Mouse (Mus musculus): Measurements from ENCODE around the gene Gsg1l.

Gsg1l gene

GRCm38 (mm10) chr7:125987117-125987516 lies 95.1 kb downstream of the Gsg1l start:
- no peak for DNase-seq (ENCODE audit: extremely low spot score, low read depth, low spot score)

- DNase-seq (ENCODE audit: extremely low spot score, low read depth, low spot score), result no peak
Observed at GRCm38 (mm10) chr7:125985565-125985964, 96.6 kb downstream of the Gsg1l start.

- DNase-seq (ENCODE audit: extremely low spot score, low read depth, low spot score), result no peak
Observed at GRCm38 (mm10) chr7:125983902-125984841, 98.0 kb downstream of the Gsg1l start.

GRCm38 (mm10) chr7:125979591-125979990 lies 102.6 kb downstream of the Gsg1l start:
- no peak for DNase-seq (ENCODE audit: extremely low spot score, low read depth, low spot score)

GRCm38 (mm10) chr7:125976695-125977094 lies 105.5 kb downstream of the Gsg1l start:
- no peak for DNase-seq (ENCODE audit: extremely low spot score, low read depth, low spot score)

- no peak for DNase-seq (ENCODE audit: extremely low spot score, low read depth, low spot score)
Observed at GRCm38 (mm10) chr7:125975414-125975813, 106.8 kb downstream of the Gsg1l start.

- no peak for DNase-seq (ENCODE audit: extremely low spot score, low read depth, low spot score)
Observed at GRCm38 (mm10) chr7:125973874-125974273, 108.3 kb downstream of the Gsg1l start.

- DNase-seq (ENCODE audit: extremely low spot score, low read depth, low spot score), result no peak
Observed at GRCm38 (mm10) chr7:125972776-125973175, 109.4 kb downstream of the Gsg1l start.

GRCm38 (mm10) chr7:125972174-125972672 lies 110.0 kb downstream of the Gsg1l start:
- DNase-seq (ENCODE audit: extremely low spot score, low read depth, low spot score), result no peak

- no peak for DNase-seq (ENCODE audit: extremely low spot score, low read depth, low spot score)
Observed at GRCm38 (mm10) chr7:125969076-125969475, 113.1 kb downstream of the Gsg1l start.

GRCm38 (mm10) chr7:125966402-125967261 lies 115.6 kb downstream of the Gsg1l start:
- DNase-seq (ENCODE audit: extremely low spot score, low read depth, low spot score), result no peak

GRCm38 (mm10) chr7:125964087-125964607 lies 118.1 kb downstream of the Gsg1l start:
- no peak for DNase-seq (ENCODE audit: extremely low spot score, low read depth, low spot score)

- DNase-seq (ENCODE audit: extremely low spot score, low read depth, low spot score), result no peak
Observed at GRCm38 (mm10) chr7:125959294-125960048, 122.7 kb downstream of the Gsg1l start.

- no peak for DNase-seq (ENCODE audit: extremely low spot score, low read depth, low spot score)
Observed at GRCm38 (mm10) chr7:125958856-125959255, 123.4 kb downstream of the Gsg1l start.

GRCm38 (mm10) chr7:125954994-125955393 lies 127.2 kb downstream of the Gsg1l start:
- no peak for DNase-seq (ENCODE audit: extremely low spot score, low read depth, low spot score)

GRCm38 (mm10) chr7:125954356-125954878 lies 127.8 kb downstream of the Gsg1l start:
- no peak for DNase-seq (ENCODE audit: extremely low spot score, low read depth, low spot score)

GRCm38 (mm10) chr7:125953844-125954243 lies 128.4 kb downstream of the Gsg1l start:
- DNase-seq (ENCODE audit: extremely low spot score, low read depth, low spot score), result no peak

- DNase-seq (ENCODE audit: extremely low spot score, low read depth, low spot score), result no peak
Observed at GRCm38 (mm10) chr7:125951911-125952310, 130.3 kb downstream of the Gsg1l start.

- no peak for DNase-seq (ENCODE audit: extremely low spot score, low read depth, low spot score)
Observed at GRCm38 (mm10) chr7:125948973-125949372, 133.2 kb downstream of the Gsg1l start.

GRCm38 (mm10) chr7:125945915-125946314 lies 136.3 kb downstream of the Gsg1l start:
- no peak for DNase-seq (ENCODE audit: extremely low spot score, low read depth, low spot score)
